10 mouse cellular contexts compared by ENCODE assay signal in the genomic region with DNA sequence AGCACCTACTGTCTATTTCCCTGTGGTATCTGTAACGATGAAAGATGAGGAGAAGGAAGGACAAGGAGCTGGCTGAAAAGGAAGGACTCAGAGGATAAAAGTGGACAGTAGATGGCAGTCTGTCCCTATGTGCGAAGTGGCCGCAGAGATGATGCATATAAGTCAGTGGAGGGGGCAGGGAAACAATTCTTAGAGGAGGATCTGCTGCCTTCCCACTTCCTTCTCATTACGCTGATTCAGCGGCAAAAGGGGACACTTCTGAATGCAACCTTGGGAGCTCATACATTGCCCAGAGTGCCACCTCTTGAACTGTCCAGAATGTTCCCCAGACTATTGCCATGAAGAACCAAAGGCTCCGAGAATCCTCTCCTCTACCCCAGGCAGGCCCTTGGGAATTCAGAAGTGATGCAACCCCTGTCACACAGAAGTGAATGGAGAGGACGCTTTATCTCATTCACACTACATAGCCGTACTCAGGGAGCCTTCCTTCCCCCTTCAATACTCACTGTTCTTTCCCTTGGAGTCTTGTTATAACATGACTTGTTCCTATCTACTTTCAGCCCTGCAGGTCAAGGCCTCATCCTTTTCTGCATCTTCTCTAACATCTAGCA. TPM values are rescaled to one million over a fixed set of nuclear protein-coding genes. Genes with fewer than 3 reads are reported as not detected.
DNase-seq lines count a peak whose midpoint lies in the region; ATAC-seq and TF ChIP-seq lines count a peak whose summit lies in the region.
"Had no signal": no experiment of that assay in that cellular context is flagged by ENCODE, and none has a peak within 500 bp of the region (broad histone marks: within the 10 kb centered on the region; RNA-seq: fewer than 3 reads in every experiment).

No protein-coding gene starts in this region.

- peak; percentile 83 for TF ChIP-seq CTCF in lung, postnatal 0 days (IDR thresholded peaks at IDR 0.05)

- 29% methylated on average over 8 of the region's 8 CpGs for WGBS in lung, postnatal 0 days

- intact Hi-C loops in heart, postnatal 10 days (cut with DNase I) = loop anchor here (1.0 to 5.0 kb wide), 4 partner anchors 197 to 343 kb away; no protein-coding TSS in a partner anchor

- H3K27me3 ChIP-seq in lung, postnatal 0 days (replicated peaks; ENCODE audit: insufficient read depth, low read length) = no peaks in the 10 kb centered on the region
- H3K27me3 ChIP-seq: heart, embryonic 13.5 days had no signal

- no peak for TF ChIP-seq EP300 in lung, postnatal 0 days (IDR thresholded peaks at IDR 0.05)

- H3K9ac ChIP-seq in lung, postnatal 0 days (replicated peaks; ENCODE audit: low read depth) = no peak overlapping the region
- H3K9ac ChIP-seq: heart, embryonic 13.5 days had no signal

- no peaks in the 10 kb centered on the region for H3K4me1 ChIP-seq in lung, postnatal 0 days (ENCODE audit: insufficient read depth, low read depth, low read length)

- DNase-seq in kidney, adult 18-20 months = peak; percentile 42
- no peak for DNase-seq in kidney, adult 11 months
- peak; percentile 46 for DNase-seq in cerebellum, adult 11-12 months
- peak; percentile 65 to 75 for DNase-seq in heart, postnatal 10 days
- DNase-seq in lung, postnatal 0 days (ENCODE audit: low spot score) = peak; percentile 82
- no peak for DNase-seq in natural killer cell, adult 2 months (ENCODE audit: low spot score in 2 of 2)
- no peak for DNase-seq in left cerebral cortex, adult 8-10 months (ENCODE audit: low spot score in 2 of 2)

- no peak overlapping the region for H3K4me3 ChIP-seq in lung, postnatal 0 days (ENCODE audit: low read depth, low read length)
- H3K4me3 ChIP-seq: heart, embryonic 13.5 days had no signal

- H3K27ac ChIP-seq in lung, postnatal 0 days (ENCODE audit: low read length) = no peak overlapping the region
- H3K27ac ChIP-seq: heart, embryonic 13.5 days; macrophage had no signal

- no peak overlapping the region for H3K4me2 ChIP-seq in lung, postnatal 0 days (replicated peaks; ENCODE audit: low read depth, low read length)
- H3K4me2 ChIP-seq: heart, embryonic 13.5 days had no signal

- peak; percentile 80 for ATAC-seq in lung, postnatal 0 days
- no peak for ATAC-seq in activated CD4-positive, CD25-positive, alpha-beta regulatory T cell, adult 4 months

- H3K9me3 ChIP-seq in lung, postnatal 0 days (ENCODE audit: low read length) = no peaks in the 10 kb centered on the region

- H3K36me3 ChIP-seq in lung, postnatal 0 days (ENCODE audit: insufficient read depth, low read length) = no peaks in the 10 kb centered on the region
- H3K36me3 ChIP-seq: heart, embryonic 13.5 days had no signal

RNA-seq across cellular contexts. Expression of a gene that starts 12.2 kb away (rescaled TPM):
- total RNA-seq in heart, postnatal 10 days (2021) = 1 to 10 TPM; 3.7 to 4.3 TPM
- polyA plus RNA-seq in lung, postnatal 0 days (2015; fragmentation: Nextera tagmentation; extraction: Ambion mirVana) = 2.1 and 2.2 TPM in 2 replicates
- 1 to 10 TPM; 2.1 to 2.5 (median 2.3) TPM for total RNA-seq in left cerebral cortex, adult 8-10 months (2022)
- polyA plus RNA-seq in activated CD4-positive, CD25-positive, alpha-beta regulatory T cell, adult 4 months (2017; shearing (Covaris generic)) = not detected
- polyA plus RNA-seq: macrophage had no signal

Comparison
In these comparisons a context has a peak if more than half of its experiments do, and no peak if none do; other contexts are left out.
1. DNase-seq: peak in kidney, adult 18-20 months (single experiment), cerebellum, adult 11-12 months (single experiment), heart, postnatal 10 days (2 of 2) and lung, postnatal 0 days (single experiment); none in kidney, adult 11 months (single experiment), natural killer cell, adult 2 months (0 of 2) and left cerebral cortex, adult 8-10 months (0 of 2).